Mouse (Mus musculus): ENCODE measurements at regions not wholly inside any gene's neighbourhood (a gene's known extent, or its start where the extent isn't known, plus 50 kb on each side); places are given as distances from the start of the nearest gene placed in this dataset.
"Not testable (repeated sequence)": the region's sequence is repeated elsewhere in the genome, so short reads cannot be mapped to it uniquely, and the experiment has no call there.

- 0 out of 2 replicates have a peak, but pooled peaks have one; percentile 6 for ATAC-seq (ENCODE audit: insufficient number of reproducible peaks, low FRiP score, low TSS enrichment)
These were observed 156.7 kb downstream of the Cartpt start for GRCm38 (mm10) chr13:99743952-99744789.

DNA sequence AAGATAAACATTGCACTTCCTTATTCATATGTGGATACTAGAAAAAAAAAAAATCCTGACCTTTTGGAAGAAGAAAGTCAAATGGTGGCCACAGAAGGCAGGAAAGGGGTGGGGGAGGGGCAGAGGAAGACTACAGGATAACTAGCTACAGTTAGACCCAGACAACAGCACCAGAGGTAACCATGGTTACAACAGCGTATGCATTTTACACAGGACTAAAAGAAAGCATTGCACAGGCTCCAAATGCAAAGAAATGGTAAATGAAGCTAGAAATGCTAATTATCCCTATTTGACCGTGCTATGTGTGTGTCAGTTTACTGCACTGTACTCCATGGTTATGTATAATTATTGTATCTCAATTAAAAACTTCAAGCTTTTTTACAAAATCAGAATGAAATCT is 158.4 kb downstream of the Cartpt start:
- no peak for ATAC-seq (ENCODE audit: insufficient number of reproducible peaks, low FRiP score, low TSS enrichment)

DNA sequence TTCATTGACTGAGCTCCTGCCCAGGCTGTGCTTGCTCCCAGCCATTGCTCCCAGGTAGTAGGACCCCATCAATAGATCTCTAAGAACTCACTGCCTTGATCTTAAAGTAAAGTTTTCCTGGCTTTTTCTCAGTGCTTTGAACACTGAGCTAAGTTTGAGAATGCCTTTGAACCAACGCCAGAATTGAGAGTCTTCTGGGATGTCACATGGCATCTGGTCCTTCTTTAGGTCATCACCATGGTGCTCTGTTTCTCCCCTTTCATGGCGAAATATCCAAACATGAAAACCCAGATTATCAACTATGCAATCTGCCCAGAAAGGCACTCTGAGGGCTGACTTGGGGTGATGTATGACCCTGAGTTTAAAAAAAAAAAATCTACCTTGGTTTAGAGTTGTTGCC is 158.9 kb downstream of the Cartpt start:
- no peak for ATAC-seq (ENCODE audit: insufficient number of reproducible peaks, low FRiP score, low TSS enrichment)

DNA sequence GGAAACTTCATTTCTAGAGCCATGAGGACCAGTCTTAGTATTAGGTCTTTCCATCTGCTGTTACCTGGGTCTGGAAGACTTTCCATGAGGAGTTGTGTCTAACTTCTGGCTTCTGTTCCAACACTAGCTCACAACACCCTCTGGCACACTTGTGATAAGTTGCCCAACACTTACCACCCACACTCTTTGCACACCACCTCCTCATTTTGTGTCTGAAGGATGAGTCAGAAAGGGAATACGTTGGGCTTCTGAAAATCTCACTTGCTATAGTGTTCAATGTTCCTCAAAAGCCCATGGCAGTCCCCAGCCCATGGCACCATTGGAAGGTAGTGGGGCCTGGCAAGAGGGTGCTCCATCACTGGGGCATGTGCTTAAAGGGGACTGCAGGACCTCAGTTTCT is 161.5 kb downstream of the Cartpt start:
- no peak for ATAC-seq (ENCODE audit: insufficient number of reproducible peaks, low FRiP score, low TSS enrichment)

DNA sequence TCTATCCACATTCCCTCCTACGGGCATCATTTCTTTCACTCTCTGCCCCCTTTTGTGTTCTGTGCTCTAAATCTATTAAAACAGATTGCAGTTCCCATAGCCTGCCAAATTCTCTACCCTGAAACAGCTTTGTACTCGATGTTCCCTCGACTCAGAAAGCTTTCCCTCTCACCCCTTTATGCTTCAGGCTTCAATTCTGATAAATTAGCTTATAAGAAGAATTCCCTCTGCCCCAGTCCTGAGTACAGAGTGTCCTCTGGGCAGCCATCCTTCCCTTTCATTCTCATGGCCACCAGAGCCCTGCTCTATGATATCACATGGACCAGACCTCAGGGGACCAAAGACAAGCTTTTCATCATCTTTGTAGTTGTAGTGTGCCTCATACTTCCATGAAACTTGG is 163.6 kb downstream of the Cartpt start:
- ATAC-seq (ENCODE audit: insufficient number of reproducible peaks, low FRiP score, low TSS enrichment) = no peak

DNA sequence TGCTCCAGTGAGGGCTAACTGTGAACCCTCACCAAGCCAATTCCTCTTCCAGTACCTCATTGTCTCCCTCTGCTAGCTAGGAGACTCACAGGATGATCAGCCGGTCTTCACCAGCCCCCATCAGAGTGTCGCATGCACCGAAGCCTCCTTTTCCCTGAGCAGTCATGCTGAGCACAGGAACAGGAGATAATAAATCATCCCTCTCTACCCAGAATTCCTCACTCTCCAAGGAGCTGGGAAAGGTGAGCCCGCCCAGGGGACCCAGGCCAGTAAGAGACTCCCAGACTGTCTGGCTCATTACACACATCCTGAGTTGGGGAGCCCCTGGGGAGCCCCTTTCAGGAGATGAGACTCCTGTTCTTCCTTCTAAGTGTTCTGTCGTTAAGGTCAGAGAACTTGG is 171.7 kb downstream of the Cartpt start:
- ATAC-seq (ENCODE audit: insufficient number of reproducible peaks, low FRiP score, low TSS enrichment) = no peak

DNA sequence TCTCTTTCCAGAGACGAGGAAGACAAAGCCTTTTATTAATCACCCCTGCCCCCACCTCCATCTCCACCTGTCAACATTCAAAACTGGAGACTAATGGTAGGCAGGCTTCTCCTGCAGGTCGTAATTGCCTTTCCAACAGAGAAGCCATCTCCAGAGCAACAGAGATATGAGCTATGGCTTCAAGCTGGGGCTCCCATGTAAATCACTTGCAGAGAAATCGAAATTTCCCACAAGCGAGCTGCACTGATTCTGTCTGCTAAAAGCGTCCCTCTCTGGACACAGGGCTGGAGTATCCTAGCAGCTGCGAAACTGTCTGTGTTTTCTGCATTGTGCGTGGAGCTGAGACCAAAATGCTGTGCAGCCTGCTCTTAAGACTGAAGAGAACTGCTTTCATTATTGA is 176.6 kb downstream of the Cartpt start:
- no peak for ATAC-seq (ENCODE audit: insufficient number of reproducible peaks, low FRiP score, low TSS enrichment)

DNA sequence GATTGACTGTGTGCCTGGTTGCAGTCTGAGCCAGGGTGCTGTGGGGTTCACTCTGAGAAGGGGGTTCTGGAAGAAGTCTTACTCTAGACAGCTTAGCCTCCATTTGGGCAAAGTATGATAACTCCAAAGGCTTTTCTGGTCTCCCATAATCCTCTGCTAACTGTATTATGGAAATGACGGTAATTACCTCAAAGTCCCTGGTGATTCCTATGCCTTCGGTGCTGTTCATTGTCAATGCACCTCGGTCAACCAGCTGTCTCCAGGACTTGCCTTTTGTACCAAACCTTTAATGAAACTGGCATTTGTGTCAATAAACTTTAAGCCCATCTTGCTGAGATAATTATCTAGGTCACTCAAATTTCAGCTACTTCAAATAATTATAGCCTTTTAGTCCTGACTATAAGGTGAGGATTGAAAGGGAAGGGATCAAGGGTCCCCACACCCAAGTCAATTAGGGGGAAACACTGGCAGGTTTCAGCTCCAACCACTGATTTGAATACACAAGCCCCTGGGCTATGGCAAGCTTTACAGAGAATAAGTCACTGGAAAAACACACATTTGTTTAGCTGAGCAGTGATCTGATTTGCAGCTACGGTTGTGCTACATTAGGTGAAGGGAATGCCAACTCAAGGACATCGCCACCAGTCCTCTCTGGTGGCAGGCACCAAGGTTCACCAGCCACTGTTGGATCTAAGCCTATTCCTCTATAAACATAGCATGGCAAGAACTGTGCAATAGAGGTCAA is 177.5 kb downstream of the Cartpt start:
- ATAC-seq (ENCODE audit: insufficient number of reproducible peaks, low FRiP score, low TSS enrichment) = no peak

DNA sequence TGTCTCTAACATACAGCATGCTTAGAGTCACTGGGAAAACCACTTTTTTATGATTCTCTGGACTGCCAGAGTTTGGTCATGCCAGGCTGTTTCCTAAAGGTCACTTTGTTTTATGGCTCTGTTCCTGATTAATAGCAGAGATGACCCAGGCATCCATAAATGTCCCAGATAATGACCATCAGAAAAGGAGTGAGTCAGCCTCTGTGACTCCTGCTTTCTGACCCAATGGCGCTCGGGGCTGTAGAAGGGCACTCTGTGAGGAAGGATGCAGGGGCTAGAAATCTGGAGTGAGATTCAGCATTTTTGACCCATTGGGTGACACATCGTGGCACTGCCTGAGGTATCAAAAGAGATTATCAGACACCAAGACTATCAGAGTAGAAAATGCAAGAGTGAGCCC is 180.3 kb downstream of the Cartpt start:
- no peak for ATAC-seq (ENCODE audit: insufficient number of reproducible peaks, low FRiP score, low TSS enrichment)

- ATAC-seq (ENCODE audit: insufficient number of reproducible peaks, low FRiP score, low TSS enrichment) = no peak
These were observed 180.2 kb upstream of the Map1b start for GRCm38 (mm10) chr13:99696559-99696890.

DNA sequence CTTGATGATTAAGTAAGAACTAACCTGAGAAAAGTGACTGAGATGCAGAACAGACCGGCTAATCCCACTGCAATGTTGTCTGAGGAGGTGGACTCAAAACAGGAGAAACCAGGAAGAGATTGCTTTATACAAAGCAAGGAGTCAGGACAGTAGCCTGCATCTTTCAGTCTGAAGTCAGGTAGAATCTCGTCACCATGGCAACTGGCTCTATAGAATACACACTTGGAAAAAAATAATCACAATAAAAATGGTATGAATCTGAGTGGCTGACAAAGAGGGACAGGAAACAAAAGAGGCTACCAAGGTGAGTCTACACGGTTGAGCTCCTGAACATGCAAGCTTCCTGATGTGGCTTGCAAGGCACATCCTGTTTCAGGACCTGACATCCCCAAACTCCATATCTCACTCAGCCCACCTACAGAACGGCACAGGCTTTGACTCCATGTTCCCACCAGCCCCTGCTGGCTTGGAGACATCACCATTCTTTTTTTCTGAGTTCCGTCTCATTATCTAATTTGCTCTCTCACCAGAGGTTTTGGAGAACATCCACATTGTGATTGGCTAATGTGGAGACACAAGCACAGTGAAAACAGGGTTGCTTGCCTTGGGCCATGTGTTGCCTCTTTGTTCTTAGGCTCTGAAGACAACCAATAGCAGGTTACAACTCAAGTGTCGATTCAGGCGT is 179.7 kb upstream of the Map1b start:
- no peak for ATAC-seq (ENCODE audit: insufficient number of reproducible peaks, low FRiP score, low TSS enrichment)

- ATAC-seq (ENCODE audit: insufficient number of reproducible peaks, low FRiP score, low TSS enrichment) = no peak
These were observed 163.6 kb upstream of the Map1b start for GRCm38 (mm10) chr13:99679934-99680333.

- no peak for ATAC-seq (ENCODE audit: insufficient number of reproducible peaks, low FRiP score, low TSS enrichment)
These were observed 163.1 kb upstream of the Map1b start for GRCm38 (mm10) chr13:99679430-99679829.

GRCm38 (mm10) chr13:99676393-99676792 is 160.1 kb upstream of the Map1b start:
- no peak; the same call in 1 of the 2 replicates for ATAC-seq (ENCODE audit: insufficient number of reproducible peaks, low FRiP score, low TSS enrichment)

- peak; percentile 77 for ATAC-seq (ENCODE audit: insufficient number of reproducible peaks, low FRiP score, low TSS enrichment)
These were observed 159.6 kb upstream of the Map1b start for GRCm38 (mm10) chr13:99675951-99676350.

- ATAC-seq (ENCODE audit: insufficient number of reproducible peaks, low FRiP score, low TSS enrichment) = no peak
These were observed 156.4 kb upstream of the Map1b start for GRCm38 (mm10) chr13:99672714-99673113.

- no peak for ATAC-seq (ENCODE audit: insufficient number of reproducible peaks, low FRiP score, low TSS enrichment)
These were observed 155.4 kb upstream of the Map1b start for GRCm38 (mm10) chr13:99671747-99672146.

DNA sequence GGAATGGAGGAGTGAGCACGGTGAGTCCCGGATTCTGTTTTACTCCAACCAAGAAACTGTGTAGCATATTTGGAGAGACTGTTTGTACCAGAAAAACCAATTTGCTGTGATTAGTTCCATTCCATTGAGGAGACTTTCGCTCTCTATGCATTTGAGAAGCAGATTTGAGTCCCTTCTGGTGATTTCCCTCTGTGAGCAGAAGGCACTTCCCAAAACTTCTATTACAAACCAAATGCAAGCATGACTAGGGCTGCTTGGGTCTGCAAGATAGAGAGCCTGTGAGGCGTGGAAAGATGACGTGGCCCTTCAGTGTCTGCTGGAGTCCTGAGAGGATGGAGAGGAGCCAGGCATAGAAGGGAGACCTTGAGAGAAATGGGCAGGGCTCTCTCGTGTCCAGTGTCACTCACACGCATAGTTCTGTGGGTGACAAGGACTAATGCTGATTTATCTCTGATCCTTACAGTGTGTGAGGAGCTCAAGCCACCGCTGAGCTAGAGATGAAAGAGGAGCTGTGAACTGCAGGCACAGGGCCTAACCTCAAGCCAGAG is 153.7 kb upstream of the Map1b start:
- ATAC-seq (ENCODE audit: insufficient number of reproducible peaks, low FRiP score, low TSS enrichment) = no peak

- no peak for ATAC-seq (ENCODE audit: insufficient number of reproducible peaks, low FRiP score, low TSS enrichment)
These were observed 152.3 kb upstream of the Map1b start for GRCm38 (mm10) chr13:99668613-99669012.

- no peak for ATAC-seq (ENCODE audit: insufficient number of reproducible peaks, low FRiP score, low TSS enrichment)
These were observed 149.7 kb upstream of the Map1b start for GRCm38 (mm10) chr13:99666086-99666485.

- ATAC-seq (ENCODE audit: insufficient number of reproducible peaks, low FRiP score, low TSS enrichment) = not testable (repeated sequence)
These were observed 147.1 kb upstream of the Map1b start for GRCm38 (mm10) chr13:99663422-99663821.
